Mouse (Mus musculus) heart, embryonic 11.5 days (tissue): ENCODE results near the gene Rex1bd. TPM values are rescaled to one million over a fixed set of nuclear protein-coding genes. Genes with fewer than 3 reads are reported as not detected.

Experiments used
- ATAC-seq: fragments of 200-750 bp; cut with Nextera tagmentation; replicated peaks from 2 replicates; pipeline ENCODE4 v1.8.0; 2017; ENCODE audit warnings: moderate library complexity; ENCODE audit not compliant: insufficient number of reproducible peaks, low FRiP score, low TSS enrichment
- H3K27ac ChIP-seq: fragments of 300-500 bp; sonication (generic); 2 replicates; pipeline ENCODE4 v1.5.1; 2014; ENCODE audit warnings: mild to moderate bottlenecking, low read depth, low read length
- H3K27me3 ChIP-seq: fragments of 300-500 bp; sonication (generic); 2 replicates; pipeline ENCODE4 v1.6.1; 2014; ENCODE audit warnings: mild to moderate bottlenecking, low read length, mixed read lengths; ENCODE audit not compliant: control insufficient read depth, insufficient read depth
- H3K36me3 ChIP-seq: fragments of 300-500 bp; sonication (generic); 2 replicates; pipeline ENCODE4 v1.6.1; 2014; ENCODE audit warnings: mild to moderate bottlenecking, low read length, moderate library complexity, mixed read lengths; ENCODE audit not compliant: control insufficient read depth, insufficient read depth
- H3K4me1 ChIP-seq: fragments of 300-500 bp; sonication (generic); 2 replicates; pipeline ENCODE4 v1.6.1; 2014; ENCODE audit warnings: low read length; ENCODE audit not compliant: control insufficient read depth, insufficient read depth
- H3K4me2 ChIP-seq: fragments of 300-500 bp; sonication (generic); 2 replicates; pipeline ENCODE4 v1.6.1; 2014; ENCODE audit warnings: mild to moderate bottlenecking, moderate library complexity
- H3K4me3 ChIP-seq: fragments of 300-500 bp; sonication (generic); 2 replicates; pipeline ENCODE4 v1.5.1; 2014; ENCODE audit warnings: low read depth, low read length
- H3K9ac ChIP-seq: fragments of 300-500 bp; sonication (generic); 2 replicates; pipeline ENCODE4 v1.6.1; 2014; ENCODE audit warnings: mild to moderate bottlenecking, low read depth, low read length, moderate library complexity
- H3K9me3 ChIP-seq: fragments of 300-500 bp; sonication (generic); replicated peaks from 2 replicates; pipeline ENCODE4 v1.6.1; 2016; ENCODE audit warnings: low read length; ENCODE audit not compliant: control insufficient read depth
- WGBS: fragments of 180-500 bp; shearing (Covaris S2); extraction: QIAGEN DNeasy Blood & Tissue Kit; methylation state at CpG from one replicate; pipeline ENCODE4 v1.1.7; 2014; ENCODE audit not compliant: insufficient replicate concordance; 5-methylcytosine and 5-hydroxymethylcytosine counted together
- polyA plus RNA-seq: library from polyadenylated mRNA; unstranded; fragments of >200 nt; fragmentation: Nextera tagmentation; extraction: Ambion mirVana; gene quantifications from 2 replicates; pipeline ENCODE4 v1.2.1, GENCODE M21; 2014

Gene Rex1bd
- polyA plus RNA-seq, 1 experiment from 2014 or later, result 124 TPM

GRCm38 (mm10) chr8:70490880-70491495, 15.6 kb downstream of the Rex1bd start:
- Histone ChIP-seq H3K9me3 (no peaks in the 10 kb centered on the region), H3K36me3 (no peaks in the 10 kb centered on the region), H3K9ac (no peak overlapping the region), H3K4me1 (peaks cover 53% of the 10 kb centered on the region), H3K27ac (no peak overlapping the region), H3K4me3 (no peak overlapping the region), H3K27me3 (peaks cover 98% of the 10 kb centered on the region), H3K4me2 (peak overlapping the region; percentile 8; the same call in 1 of the 2 replicates)
- whole genome bisulfite sequencing, result 4% methylated on average over 20 of the region's 20 CpGs
- no peak for ATAC-seq

GRCm38 (mm10) chr8:70490061-70490879, 16.3 kb downstream of the Rex1bd start:
- peaks cover 98% of the 10 kb centered on the region for H3K27me3 ChIP-seq
- H3K4me3 ChIP-seq, result no peak overlapping the region; the same call in 1 of the 2 replicates
- H3K9ac ChIP-seq, result no peak overlapping the region
- no peaks in the 10 kb centered on the region for H3K36me3 ChIP-seq
- H3K27ac ChIP-seq, result no peak overlapping the region
- ATAC-seq, result no peak
- 15% methylated on average over 10 of the region's 10 CpGs for WGBS
- H3K9me3 ChIP-seq, result no peaks in the 10 kb centered on the region
- H3K4me2 ChIP-seq, result peak overlapping the region; percentile 70
- peaks cover 48% of the 10 kb centered on the region for H3K4me1 ChIP-seq

GRCm38 (mm10) chr8:70489576-70489975, 17.0 kb downstream of the Rex1bd start:
- H3K9ac ChIP-seq, result peak overlapping the region; percentile 46; the same call in 1 of the 2 replicates
- no peak for ATAC-seq
- no peak overlapping the region for H3K27ac ChIP-seq

GRCm38 (mm10) chr8:70488931-70489470, 17.6 kb downstream of the Rex1bd start:
- H3K36me3 ChIP-seq, result no peaks in the 10 kb centered on the region
- peaks cover 44% of the 10 kb centered on the region for H3K4me1 ChIP-seq
- WGBS, result 2% methylated on average over 14 of the region's 14 CpGs
- H3K27me3 ChIP-seq, result peaks cover 98% of the 10 kb centered on the region
- H3K4me3 ChIP-seq, result peak overlapping the region; percentile 46
- H3K9me3 ChIP-seq, result no peaks in the 10 kb centered on the region
- no peak for ATAC-seq
- no peak overlapping the region for H3K27ac ChIP-seq
- H3K9ac ChIP-seq, result peak overlapping the region; percentile 46; the same call in 1 of the 2 replicates
- peak overlapping the region; percentile 70 for H3K4me2 ChIP-seq

More at GRCm38 (mm10) chr8:70489576-70489975, 17.0 kb downstream of the Rex1bd start:
- no peaks in the 10 kb centered on the region for H3K36me3 ChIP-seq
- peak overlapping the region; percentile 46 for H3K4me3 ChIP-seq
- H3K4me2 ChIP-seq, result peak overlapping the region; percentile 70
- no peaks in the 10 kb centered on the region for H3K9me3 ChIP-seq
- H3K4me1 ChIP-seq, result peaks cover 47% of the 10 kb centered on the region
- WGBS, result under 1% methylated on average over 26 of the region's 41 CpGs
- H3K27me3 ChIP-seq, result peaks cover 98% of the 10 kb centered on the region

- Histone ChIP-seq H3K4me2 (peak overlapping the region; percentile 70), H3K9me3 (no peaks in the 10 kb centered on the region), H3K9ac (peak overlapping the region; percentile 46; the same call in 1 of the 2 replicates), H3K27me3 (peaks cover 98% of the 10 kb centered on the region), H3K4me3 (peak overlapping the region; percentile 46), H3K27ac (no peak overlapping the region), H3K4me1 (peaks cover 36% of the 10 kb centered on the region), H3K36me3 (no peaks in the 10 kb centered on the region)
- WGBS, result 3% methylated on average over 55 of the region's 55 CpGs
- ATAC-seq, result 0 out of 2 replicates have a peak, but pooled peaks have one; percentile 33
Observed at GRCm38 (mm10) chr8:70487993-70488796, 18.4 kb downstream of the Rex1bd start.

- 5% methylated on average over 33 of the region's 33 CpGs for WGBS
- Histone ChIP-seq H3K9ac (peak within 1 kb of the TSS; percentile 46; the same call in 1 of the 2 replicates), H3K9me3 (no peaks in the 10 kb centered on the region), H3K4me3 (peak within 1 kb of the TSS; percentile 46), H3K36me3 (no peaks in the 10 kb centered on the region), H3K27me3 (peaks cover 94% of the 10 kb centered on the region), H3K4me1 (peaks cover 29% of the 10 kb centered on the region), H3K27ac (no peak within 1 kb of the TSS), H3K4me2 (peak within 1 kb of the TSS; percentile 70)
- ATAC-seq, result no peak
Observed at GRCm38 (mm10) chr8:70486941-70487520, 19.5 kb downstream of the Rex1bd start, which contains the start of gene Tmem59l. Gene Tmem59l (minus strand): TSS chr8:70487358.

GRCm38 (mm10) chr8:70486191-70486681, 20.3 kb downstream of the Rex1bd start:
- H3K4me3 ChIP-seq, result no peak overlapping the region
- no peaks in the 10 kb centered on the region for H3K36me3 ChIP-seq
- H3K27me3 ChIP-seq, result peaks cover 89% of the 10 kb centered on the region
- no peak for ATAC-seq
- no peak overlapping the region for H3K27ac ChIP-seq
- WGBS, result 30% methylated on average over 7 of the region's 7 CpGs
- H3K4me2 ChIP-seq, result no peak overlapping the region
- no peak overlapping the region for H3K9ac ChIP-seq
- H3K9me3 ChIP-seq, result no peaks in the 10 kb centered on the region
- H3K4me1 ChIP-seq, result peaks cover 29% of the 10 kb centered on the region
